Mouse (Mus musculus): ENCODE data around the gene Gm21976.

The Gm21976 gene

DNA sequence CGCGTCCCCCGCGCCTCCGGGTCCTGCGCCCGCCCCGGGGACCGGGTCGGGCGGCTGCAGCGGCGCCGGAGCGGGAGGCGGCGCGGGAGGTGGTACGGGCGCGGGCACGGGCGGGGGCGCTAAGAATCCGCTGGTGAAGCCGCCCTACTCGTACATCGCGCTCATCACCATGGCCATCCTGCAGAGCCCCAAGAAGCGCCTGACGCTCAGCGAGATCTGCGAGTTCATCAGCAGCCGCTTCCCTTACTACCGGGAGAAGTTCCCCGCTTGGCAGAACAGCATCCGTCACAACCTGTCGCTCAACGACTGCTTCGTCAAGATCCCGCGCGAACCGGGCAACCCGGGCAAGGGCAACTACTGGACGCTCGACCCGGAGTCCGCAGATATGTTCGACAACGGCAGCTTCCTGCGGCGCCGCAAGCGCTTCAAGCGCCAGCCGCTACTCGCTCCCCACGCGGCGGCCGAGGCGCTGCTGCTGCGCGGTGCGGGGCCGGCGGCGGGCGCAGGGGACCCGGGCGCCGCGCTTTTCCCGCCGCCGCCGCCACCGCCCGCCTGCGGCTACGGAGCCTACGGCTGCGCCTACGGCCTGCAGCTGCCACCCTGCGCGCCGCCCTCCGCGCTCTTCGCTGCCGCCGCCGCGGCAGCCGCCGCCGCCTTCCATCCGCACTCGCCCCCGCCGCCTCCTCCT, 75.3 kb downstream of the Gm21976 start:
- peak; percentile 62 for DNase-seq (ENCODE audit: low spot score)

GRCm38 (mm10) chr13:98355559-98356111, 75.9 kb downstream of the Gm21976 start:
- DNase-seq (ENCODE audit: low spot score): no peak

DNA sequence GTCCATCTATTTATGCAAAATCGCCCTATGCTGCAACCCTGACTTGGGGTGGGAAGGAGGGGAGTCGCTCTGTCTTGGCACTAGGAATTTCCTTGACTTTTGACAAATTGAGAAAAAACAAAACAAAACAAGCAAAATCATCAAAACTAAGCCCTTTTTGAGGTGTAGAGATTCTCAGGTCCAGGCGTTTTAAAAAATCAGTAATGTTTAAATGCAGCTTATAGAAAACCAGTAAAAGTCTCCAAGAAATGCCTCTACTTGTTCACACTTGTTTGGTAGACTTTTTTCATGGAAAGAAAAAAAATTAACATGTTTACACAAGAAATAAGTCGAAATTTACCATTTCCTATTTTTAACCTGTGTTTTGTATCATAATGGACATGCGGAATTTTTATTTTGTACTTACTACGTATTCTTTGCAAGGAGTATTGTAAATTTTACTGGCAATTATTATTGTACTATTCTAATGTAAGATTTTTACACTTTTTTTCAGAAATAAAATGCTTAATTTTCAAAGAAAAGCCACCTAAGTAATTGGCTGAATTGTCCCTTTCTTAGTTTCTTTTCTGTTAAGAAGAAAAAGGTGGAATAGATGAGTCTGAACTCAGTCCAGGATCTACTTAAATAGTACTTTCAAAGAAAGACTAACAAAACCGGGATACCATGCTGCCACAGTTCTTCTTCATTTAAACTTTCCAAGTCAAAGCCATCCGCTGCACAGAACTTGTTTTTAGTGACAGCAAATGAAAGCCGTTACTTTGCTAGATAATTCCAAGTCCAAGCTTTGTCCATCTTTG, 76.7 kb downstream of the Gm21976 start:
- peak; percentile 45 for DNase-seq (ENCODE audit: low spot score)

Data from retina, embryonic 14.5 days (tissue).